Mouse (Mus musculus) bone marrow, adult 2 months (tissue): ENCODE data around the gene Arhgap45.

Experiments used
- CTCF ChIP-seq: fragments of 200-500 bp; IDR thresholded peaks from 2 replicates; pipeline ENCODE4 v1.5.1; 2011; ENCODE audit warnings: low read length, control low read depth; ENCODE audit not compliant: control insufficient read depth, insufficient read depth
- POLR2A ChIP-seq: fragments of 200-500 bp; IDR thresholded peaks from 2 replicates; pipeline ENCODE4 v1.6.1; 2011; ENCODE audit warnings: low read depth, mild to moderate bottlenecking, control low read depth, low read length, borderline replicate concordance; ENCODE audit not compliant: control insufficient read depth

DNA sequence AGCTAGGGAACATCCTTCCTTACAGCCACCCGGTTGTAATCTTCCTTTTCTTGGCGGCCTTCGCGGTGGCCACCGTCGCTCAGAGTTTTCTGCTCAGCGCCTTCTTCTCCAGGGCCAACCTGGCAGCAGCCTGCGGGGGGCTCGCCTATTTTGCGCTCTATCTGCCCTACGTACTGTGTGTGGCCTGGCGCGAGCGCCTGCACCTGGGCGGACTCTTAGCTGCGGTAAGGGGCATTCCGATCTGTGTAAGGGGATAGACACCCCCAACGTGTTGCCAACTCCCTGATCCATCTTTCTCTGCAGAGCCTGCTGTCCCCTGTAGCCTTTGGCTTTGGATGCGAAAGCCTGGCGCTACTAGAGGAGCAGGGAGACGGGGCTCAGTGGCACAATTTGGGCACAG lies 13.6 kb upstream of the Arhgap45 start:
- TF ChIP-seq CTCF (no peak), POLR2A (no peak)
